Mouse (Mus musculus) thymus, adult 18-20 months (tissue): ENCODE data around the gene Tex47.

Experiments used
- DNase-seq, 2 experiments: peaks; one replicate each; pipeline ENCODE4 v3.0.0; 2022; ENCODE audit warnings: mixed read lengths in 2 of 2

Gene Tex47

GRCm38 (mm10) chr5:7303819-7304218, at the start of gene Tex47:
Gene Tex47 (plus strand): TSS chr5:7304119.
- no peak for DNase-seq

- DNase-seq, result no peak
These were observed 27.1 kb upstream of the Tex47 start for GRCm38 (mm10) chr5:7276659-7277455.

DNA sequence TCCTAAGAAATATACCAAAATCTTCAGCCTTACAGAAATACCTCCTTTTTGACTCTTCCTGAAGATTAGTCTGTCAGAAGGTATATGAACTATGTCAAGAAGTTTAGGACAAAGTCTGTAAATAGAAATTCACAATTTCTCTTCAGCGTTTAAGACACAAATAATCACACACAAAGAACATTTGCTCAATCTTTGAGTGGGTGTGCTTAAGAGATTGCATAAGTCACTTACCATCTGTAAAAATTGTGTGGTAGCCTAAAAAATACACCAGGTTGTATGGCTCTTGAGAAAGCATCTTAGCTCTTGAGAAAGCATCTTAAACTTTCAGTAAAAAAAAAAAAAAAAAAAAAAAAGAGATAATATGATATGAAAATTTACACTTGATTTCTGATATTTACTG, 19.6 kb upstream of the Tex47 start:
- DNase-seq, result no peak

GRCm38 (mm10) chr5:7302969-7303368, 950 bp upstream of the Tex47 start:
- no peak for DNase-seq

- DNase-seq, result no peak
These were observed 21.7 kb downstream of the Tex47 start for GRCm38 (mm10) chr5:7325594-7325993.

GRCm38 (mm10) chr5:7344145-7345010, 40.5 kb downstream of the Tex47 start, which contains the start of gene Zfp804b:
Gene Zfp804b (minus strand): TSS chr5:7344756.
- DNase-seq, result no peak

GRCm38 (mm10) chr5:7345011-7345389, 41.1 kb downstream of the Tex47 start:
- DNase-seq, result no peak
